Mouse (Mus musculus) liver, adult 2 months (tissue): ENCODE measurements at regions not wholly inside any gene's neighbourhood (a gene's known extent, or its start where the extent isn't known, plus 50 kb on each side); places are given as distances from the start of the nearest gene placed in this dataset.

ENCODE experiments used
- CTCF ChIP-seq: fragments of 200-500 bp; IDR thresholded peaks from 2 replicates; pipeline ENCODE4 v1.5.1; 2011; ENCODE audit warnings: low read depth, low read length, control low read depth
- POLR2A ChIP-seq: fragments of 200-500 bp; IDR thresholded peaks from 2 replicates; pipeline ENCODE4 v1.6.1; 2011; ENCODE audit warnings: low read length, control low read depth; ENCODE audit not compliant: insufficient read depth; ENCODE audit errors: extremely low read depth

DNA sequence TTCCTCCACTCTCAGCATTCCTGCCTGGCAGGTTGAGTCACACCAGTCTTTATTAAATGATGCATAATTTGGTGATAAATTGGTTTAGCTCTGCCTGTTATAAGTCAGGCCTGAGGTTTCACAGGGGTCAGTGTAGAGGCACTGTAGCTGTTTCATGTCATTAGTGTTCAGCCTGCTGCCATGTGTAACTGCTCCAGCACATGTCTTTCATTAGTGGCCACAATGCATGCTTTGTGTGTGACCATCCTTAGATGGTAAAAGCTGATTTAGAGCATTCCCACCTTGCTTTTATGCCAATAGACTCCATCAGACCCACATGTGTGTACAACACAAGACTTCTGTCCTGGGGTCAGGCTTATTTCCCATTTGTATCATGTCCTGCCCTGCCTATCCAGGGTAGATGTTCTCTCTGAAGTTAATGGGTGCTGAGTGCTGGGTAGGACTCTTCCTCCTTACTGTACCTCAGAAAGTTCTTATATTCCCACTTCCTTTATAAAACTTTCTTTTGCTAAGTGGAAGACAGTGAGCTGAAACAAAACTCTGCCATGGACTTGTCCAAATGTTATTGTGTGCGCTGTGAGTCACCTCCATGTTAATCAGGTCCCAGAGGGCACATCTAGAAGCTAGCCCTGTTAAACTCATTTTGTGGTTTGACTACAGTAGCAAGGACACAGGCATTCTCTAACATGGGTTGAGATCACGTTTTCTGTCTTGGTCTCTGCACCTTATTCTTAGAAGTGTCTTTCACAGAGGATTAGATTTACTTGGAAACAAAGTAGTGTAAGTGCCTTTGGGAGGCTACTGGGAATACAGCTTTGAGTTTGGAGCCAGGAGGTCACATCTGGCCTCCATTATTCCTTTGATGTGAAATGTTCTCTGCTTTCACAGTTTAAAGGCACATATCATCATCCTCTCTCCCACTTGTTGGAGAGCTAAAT, 316.5 kb downstream of the Hace1 start:
- TF ChIP-seq CTCF: no peak
- no peak for TF ChIP-seq POLR2A
